Mouse (Mus musculus): ENCODE data around the gene Arsb.

GRCm38 (mm10) chr13:93921831-93922565 lies 150.6 kb downstream of the Arsb start:
- TF ChIP-seq CTCF (IDR thresholded peaks at IDR 0.05; ENCODE audit: extremely low read depth, insufficient read depth, low read length) = no peak
- TF ChIP-seq POLR2A (IDR thresholded peaks at IDR 0.05; ENCODE audit: extremely low read depth, insufficient read depth, low read length) = no peak
